Mouse (Mus musculus): Measurements from ENCODE around the gene Gbe1. TPM values are rescaled to one million over a fixed set of nuclear protein-coding genes. Genes with fewer than 3 reads are reported as not detected.
A peak's percentile ranks its signal among the peaks of the same experiment; 100 is the strongest.

Gene Gbe1
- total RNA-seq, 2 experiments from 2014 or later = 43.6 to 54.2 TPM

GRCm38 (mm10) chr16:70352571-70352970, 38.8 kb downstream of the Gbe1 start:
- ATAC-seq (replicated peaks; ENCODE audit: poor library complexity) = no peak

- peak; percentile 87 for ATAC-seq (replicated peaks; ENCODE audit: poor library complexity)
These were observed 39.3 kb downstream of the Gbe1 start for GRCm38 (mm10) chr16:70353058-70353457.

GRCm38 (mm10) chr16:70358326-70358725, 44.6 kb downstream of the Gbe1 start:
- no peak for ATAC-seq (replicated peaks; ENCODE audit: poor library complexity)

GRCm38 (mm10) chr16:70365229-70365628, 51.5 kb downstream of the Gbe1 start:
- ATAC-seq (replicated peaks; ENCODE audit: poor library complexity) = peak; percentile 61

- no peak for ATAC-seq (replicated peaks; ENCODE audit: poor library complexity)
These were observed 67.3 kb downstream of the Gbe1 start for GRCm38 (mm10) chr16:70381045-70381444.

- no peak for ATAC-seq (replicated peaks; ENCODE audit: poor library complexity)
These were observed 71.7 kb downstream of the Gbe1 start for GRCm38 (mm10) chr16:70385494-70385893.

GRCm38 (mm10) chr16:70387385-70387784, 73.6 kb downstream of the Gbe1 start:
- ATAC-seq (replicated peaks; ENCODE audit: poor library complexity) = peak; percentile 65

- ATAC-seq (replicated peaks; ENCODE audit: poor library complexity) = no peak
These were observed 81.5 kb downstream of the Gbe1 start for GRCm38 (mm10) chr16:70395276-70395675.

- ATAC-seq (replicated peaks; ENCODE audit: poor library complexity) = peak; percentile 44; the same call in 1 of the 2 replicates
These were observed 94.0 kb downstream of the Gbe1 start for GRCm38 (mm10) chr16:70407780-70408179.

GRCm38 (mm10) chr16:70421077-70421476, 107.3 kb downstream of the Gbe1 start:
- ATAC-seq (replicated peaks; ENCODE audit: poor library complexity) = no peak

GRCm38 (mm10) chr16:70449520-70449919, 135.8 kb downstream of the Gbe1 start:
- no peak for ATAC-seq (replicated peaks; ENCODE audit: poor library complexity)

GRCm38 (mm10) chr16:70475583-70475982, 161.8 kb downstream of the Gbe1 start:
- ATAC-seq (replicated peaks; ENCODE audit: poor library complexity) = no peak

GRCm38 (mm10) chr16:70476161-70476560, 162.4 kb downstream of the Gbe1 start:
- no peak for ATAC-seq (replicated peaks; ENCODE audit: poor library complexity)

GRCm38 (mm10) chr16:70480494-70480893, 166.7 kb downstream of the Gbe1 start:
- ATAC-seq (replicated peaks; ENCODE audit: poor library complexity) = no peak

- peak; percentile 98 for ATAC-seq (replicated peaks; ENCODE audit: poor library complexity)
These were observed 192.7 kb downstream of the Gbe1 start for GRCm38 (mm10) chr16:70506457-70506856.

GRCm38 (mm10) chr16:70510938-70511337, 197.2 kb downstream of the Gbe1 start:
- ATAC-seq (replicated peaks; ENCODE audit: poor library complexity) = 0 out of 2 replicates have a peak, but pooled peaks have one; percentile 20

- ATAC-seq (replicated peaks; ENCODE audit: poor library complexity) = no peak
These were observed 209.1 kb downstream of the Gbe1 start for GRCm38 (mm10) chr16:70522861-70523260.

GRCm38 (mm10) chr16:70523566-70523965, 209.8 kb downstream of the Gbe1 start:
- no peak for ATAC-seq (replicated peaks; ENCODE audit: poor library complexity)

GRCm38 (mm10) chr16:70524273-70524672, 210.5 kb downstream of the Gbe1 start:
- no peak for ATAC-seq (replicated peaks; ENCODE audit: poor library complexity)

- no peak for ATAC-seq (replicated peaks; ENCODE audit: poor library complexity)
These were observed 213.5 kb downstream of the Gbe1 start for GRCm38 (mm10) chr16:70527224-70527623.

GRCm38 (mm10) chr16:70535224-70535623, 221.5 kb downstream of the Gbe1 start:
- no peak for ATAC-seq (replicated peaks; ENCODE audit: poor library complexity)

- ATAC-seq (replicated peaks; ENCODE audit: poor library complexity) = no peak
These were observed 237.1 kb downstream of the Gbe1 start for GRCm38 (mm10) chr16:70550835-70551234.

GRCm38 (mm10) chr16:70561635-70562348, 248.0 kb downstream of the Gbe1 start:
- no peak for ATAC-seq (replicated peaks; ENCODE audit: poor library complexity)
